Mouse (Mus musculus) spleen, adult 2 months (tissue): ENCODE measurements at regions not wholly inside any gene's neighbourhood (a gene's known extent, or its start where the extent isn't known, plus 50 kb on each side); places are given as distances from the start of the nearest gene placed in this dataset.

Experiments
- DNase-seq, 2 experiments: peaks; one replicate each; pipeline versions ENCODE4 v3.0.0 to v3.0.0-alpha.2; 2012 to 2021; ENCODE audit warnings: low spot score in 2 of 2, low read depth in 1 of 2
- H3K27ac ChIP-seq: fragments of 200-500 bp; 2 replicates; pipeline ENCODE4 v1.5.1; 2012; ENCODE audit warnings: low read length, inconsistent platforms; ENCODE audit not compliant: insufficient read depth
- H3K27me3 ChIP-seq: fragments of 200-500 bp; 2 replicates; pipeline ENCODE4 v1.6.1; 2012; ENCODE audit warnings: mild to moderate bottlenecking, moderate library complexity, low read length, inconsistent platforms; ENCODE audit not compliant: control insufficient read depth, insufficient read depth
- H3K36me3 ChIP-seq: fragments of 200-500 bp; 2 replicates; pipeline ENCODE4 v1.6.1; 2012; ENCODE audit warnings: mild to moderate bottlenecking, low read length, inconsistent platforms; ENCODE audit not compliant: control insufficient read depth, insufficient read depth
- H3K4me1 ChIP-seq: fragments of 200-500 bp; 2 replicates; pipeline ENCODE4 v1.6.1; 2011; ENCODE audit warnings: inconsistent platforms; ENCODE audit not compliant: control insufficient read depth, insufficient read depth, insufficient read length
- H3K4me3 ChIP-seq: fragments of 200-500 bp; 2 replicates; pipeline ENCODE4 v1.5.1; 2011; ENCODE audit warnings: mild to moderate bottlenecking, inconsistent platforms; ENCODE audit not compliant: insufficient read depth, insufficient read length; ENCODE audit errors: extremely low read depth
- CTCF ChIP-seq: fragments of 200-500 bp; IDR thresholded peaks from 2 replicates; pipeline ENCODE4 v1.5.1; 2011; ENCODE audit warnings: mild to moderate bottlenecking, inconsistent platforms; ENCODE audit not compliant: insufficient read depth, insufficient read length, insufficient replicate concordance; ENCODE audit errors: extremely low read depth
- POLR2A ChIP-seq: fragments of 200-500 bp; IDR thresholded peaks from 2 replicates; pipeline ENCODE4 v1.6.1; 2011; ENCODE audit warnings: low read depth, low read length, inconsistent platforms
- WGBS: fragments of 180-500 bp; shearing (Covaris S2); methylation state at CpG from one replicate; pipeline ENCODE4 v1.1.7; 2018; 5-methylcytosine and 5-hydroxymethylcytosine counted together

DNA sequence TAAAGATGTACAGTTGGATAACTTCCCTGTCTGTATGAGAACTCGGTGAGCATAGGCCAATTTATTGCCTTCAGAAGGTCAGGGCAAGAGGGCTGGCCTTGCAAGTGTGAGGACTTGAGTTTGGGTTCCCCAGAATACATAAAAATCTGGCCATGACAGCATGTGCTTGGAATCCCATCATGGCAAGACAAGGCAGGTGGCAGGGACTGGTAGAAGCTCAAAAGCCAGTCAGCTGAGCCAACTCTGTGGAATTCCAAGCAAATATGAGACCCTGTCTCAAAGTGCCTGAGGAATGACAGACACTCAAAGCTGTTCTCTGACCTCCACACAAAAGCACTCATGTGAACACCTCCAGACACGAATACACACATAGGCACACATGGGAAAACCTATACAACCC is 231.1 kb downstream of the Ccdc91 start:
- no peak for DNase-seq
- Histone ChIP-seq H3K27ac (no peak overlapping the region), H3K27me3 (no peaks in the 10 kb centered on the region), H3K4me3 (no peak overlapping the region), H3K36me3 (no peaks in the 10 kb centered on the region), H3K4me1 (no peaks in the 10 kb centered on the region)
- 76% methylated on average over 2 of the region's 2 CpGs for WGBS
- TF ChIP-seq CTCF (no peak), POLR2A (no peak)

DNA sequence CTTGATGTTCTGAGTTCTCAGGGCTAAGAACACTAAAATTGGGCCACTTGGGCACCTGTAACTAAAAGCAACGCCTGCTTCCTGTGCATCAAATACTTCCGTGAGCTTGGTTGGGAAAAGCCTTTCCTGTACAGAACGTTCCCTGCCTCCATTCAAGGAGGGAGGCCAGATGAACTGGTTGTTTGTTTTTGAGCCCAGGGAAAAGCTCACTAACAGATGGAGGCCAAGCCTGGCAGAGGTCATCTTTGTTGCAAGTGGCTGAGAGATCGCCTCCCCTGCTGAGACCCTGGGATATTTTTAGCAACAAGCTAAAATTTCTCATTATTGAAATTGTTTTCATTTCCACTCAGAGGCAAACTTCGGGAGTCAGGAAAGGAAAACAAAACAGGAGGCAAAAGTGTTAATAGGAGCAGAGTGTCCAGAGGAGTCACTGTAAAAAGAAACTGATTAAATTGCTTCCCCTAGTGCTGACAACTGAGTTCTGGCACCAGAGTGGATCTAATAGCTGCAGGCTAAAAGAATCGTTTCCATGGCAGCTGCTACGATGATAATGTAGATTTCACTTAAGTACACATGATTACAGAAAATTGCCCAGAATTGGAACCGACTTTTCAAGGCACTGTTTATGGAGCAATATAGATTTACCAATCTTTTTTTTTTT is 242.6 kb downstream of the Ccdc91 start:
- H3K4me3 ChIP-seq: no peak overlapping the region
- 54% methylated on average over 8 of the region's 8 CpGs for WGBS
- TF ChIP-seq CTCF (no peak), POLR2A (no peak)

DNA sequence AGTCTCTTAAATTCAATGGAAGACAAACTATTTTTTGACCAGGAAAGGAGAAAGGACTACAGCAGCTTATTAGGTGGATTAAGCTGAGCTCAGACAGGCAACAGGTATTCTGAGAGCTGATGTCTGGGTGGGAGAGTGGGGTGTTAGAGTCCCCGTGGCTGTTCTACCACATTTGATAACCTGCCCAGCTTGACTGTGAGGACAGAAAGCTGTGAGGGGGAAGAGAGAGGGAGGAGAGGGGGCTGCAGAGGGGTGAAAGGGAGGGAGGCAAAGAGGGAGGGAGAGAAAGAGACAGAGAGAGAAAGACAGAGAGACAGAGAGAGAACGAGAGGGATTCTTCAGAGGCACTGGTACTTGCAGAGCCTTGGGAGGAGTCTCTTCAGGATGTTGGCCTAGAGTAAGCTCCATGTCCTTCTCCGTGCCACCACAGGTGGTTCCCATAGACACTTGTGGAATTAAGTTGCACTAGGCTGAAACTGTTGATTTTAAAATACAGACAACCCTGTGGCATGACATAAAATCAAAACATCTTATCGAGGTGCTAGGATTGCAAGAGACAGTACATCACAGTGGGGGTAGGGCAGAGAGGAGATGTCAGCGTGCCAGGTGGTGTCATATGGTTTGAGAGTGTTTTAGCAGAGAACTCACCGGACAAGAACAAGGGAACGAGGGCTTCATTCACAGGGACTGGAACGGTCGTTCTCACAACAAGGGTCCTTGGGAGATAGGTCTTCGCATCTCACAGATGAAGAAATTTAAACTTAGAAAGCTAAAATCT is 243.3 kb downstream of the Ccdc91 start:
- Histone ChIP-seq H3K4me1 (no peaks in the 10 kb centered on the region), H3K4me3 (no peak overlapping the region), H3K27me3 (no peaks in the 10 kb centered on the region), H3K36me3 (no peaks in the 10 kb centered on the region), H3K27ac (no peak overlapping the region)
- WGBS: 85% methylated on average over 10 of the region's 10 CpGs
- no peak for TF ChIP-seq POLR2A
- DNase-seq: no peak

More for the DNA sequence above, 242.6 kb downstream of the Ccdc91 start:
- H3K27me3 ChIP-seq: no peaks in the 10 kb centered on the region
- H3K36me3 ChIP-seq: no peaks in the 10 kb centered on the region
- H3K27ac ChIP-seq: no peak overlapping the region
- no peaks in the 10 kb centered on the region for H3K4me1 ChIP-seq
- no peak for DNase-seq

DNA sequence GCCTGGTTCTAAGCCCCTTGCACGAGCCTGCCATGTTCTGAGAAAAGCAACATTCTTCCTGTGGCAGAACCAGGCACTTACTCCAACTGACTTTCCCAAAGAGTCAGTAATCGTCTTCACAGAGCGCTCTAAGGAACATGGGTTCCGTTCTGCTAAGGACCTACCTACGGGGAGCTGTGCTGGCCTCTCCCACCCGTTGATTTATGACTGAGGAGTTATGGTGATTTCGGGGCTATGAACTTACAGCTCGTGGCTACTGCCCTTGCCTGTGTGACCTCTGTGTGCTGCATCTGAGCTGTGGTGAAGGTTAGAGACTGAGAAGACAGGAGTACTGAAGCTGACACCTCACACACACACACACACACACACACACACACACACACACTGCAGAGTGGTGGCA is 243.9 kb downstream of the Ccdc91 start:
- Histone ChIP-seq H3K27ac (no peak overlapping the region), H3K4me3 (no peak overlapping the region), H3K4me1 (no peaks in the 10 kb centered on the region), H3K36me3 (no peaks in the 10 kb centered on the region), H3K27me3 (no peaks in the 10 kb centered on the region)
- DNase-seq: no peak
- TF ChIP-seq POLR2A: no peak
- TF ChIP-seq CTCF: no peak
- 78% methylated on average over 8 of the region's 8 CpGs for WGBS

DNA sequence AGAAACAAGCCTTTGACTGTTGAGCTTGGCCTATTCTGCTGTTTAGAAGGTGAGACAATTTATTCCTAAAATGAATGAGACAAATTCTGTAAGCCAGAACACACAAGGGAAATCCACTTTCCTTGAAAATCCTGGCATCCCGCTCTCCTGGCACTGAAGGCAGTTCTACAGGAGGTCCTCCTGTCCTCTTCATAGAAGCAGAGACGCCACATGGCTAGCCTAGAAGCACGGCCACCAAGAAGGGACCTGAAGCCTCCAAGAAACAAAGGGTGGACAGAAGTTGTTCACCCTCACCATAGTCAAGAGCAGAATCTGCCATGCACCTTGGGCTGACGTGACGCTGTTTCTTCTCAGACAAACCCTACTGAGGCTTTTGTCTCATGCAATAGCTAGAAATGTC is 247.7 kb downstream of the Ccdc91 start:
- Histone ChIP-seq H3K27me3 (no peaks in the 10 kb centered on the region), H3K27ac (no peak overlapping the region), H3K36me3 (no peaks in the 10 kb centered on the region), H3K4me1 (no peaks in the 10 kb centered on the region), H3K4me3 (no peak overlapping the region)
- 89% methylated on average over 5 of the region's 5 CpGs for WGBS
- TF ChIP-seq POLR2A: no peak
- no peak for TF ChIP-seq CTCF
- no peak for DNase-seq

DNA sequence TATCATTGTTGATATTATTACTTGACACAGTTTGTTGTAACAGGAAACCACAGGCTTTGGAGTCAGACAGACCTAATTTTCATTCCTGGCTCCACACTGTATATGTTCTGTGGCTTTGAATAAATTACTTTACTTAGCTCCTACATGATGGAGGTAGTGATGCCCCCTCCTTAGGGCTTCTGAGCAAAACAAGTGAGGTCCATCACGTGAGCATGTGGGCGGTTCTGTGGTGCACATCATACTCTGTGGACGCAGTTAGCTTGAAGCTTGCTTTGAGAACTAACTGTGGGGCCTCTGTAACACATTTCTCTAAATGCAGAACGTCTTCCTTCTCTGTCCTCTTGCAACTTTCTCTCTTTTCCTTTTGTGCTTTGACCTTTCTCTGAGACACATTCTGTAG is 251.4 kb downstream of the Ccdc91 start:
- no peaks in the 10 kb centered on the region for H3K4me1 ChIP-seq
- no peak for DNase-seq
- TF ChIP-seq POLR2A (no peak), CTCF (no peak)
- H3K27ac ChIP-seq: no peak overlapping the region
- no peaks in the 10 kb centered on the region for H3K27me3 ChIP-seq
- H3K36me3 ChIP-seq: no peaks in the 10 kb centered on the region
- H3K4me3 ChIP-seq: no peak overlapping the region
- 78% methylated on average over 4 of the region's 4 CpGs for WGBS
